Mouse (Mus musculus) neutrophil, adult 5-6 weeks (primary cell): ENCODE results near the gene Noc2l. TPM values are rescaled to one million over a fixed set of nuclear protein-coding genes. Genes with fewer than 3 reads are reported as not detected.

Experiments used
- ATAC-seq: fragments of 151-379, 151-347 bp; 2 replicates; pipeline ENCODE4 v1.8.0; 2017; ENCODE audit warnings: mild to moderate bottlenecking, moderate TSS enrichment; ENCODE audit not compliant: insufficient number of reproducible peaks, poor library complexity, low FRiP score, severe bottlenecking; ENCODE audit errors: extremely low read depth
- total RNA-seq: library from RNA; stranded (forward); fragments of 200-1000 nt; gene quantifications from 2 replicates; pipeline ENCODE4 v1.2.3, GENCODE M21; 2017

Noc2l gene
- total RNA-seq, 1 experiment from 2014 or later = 58.7 TPM

DNA sequence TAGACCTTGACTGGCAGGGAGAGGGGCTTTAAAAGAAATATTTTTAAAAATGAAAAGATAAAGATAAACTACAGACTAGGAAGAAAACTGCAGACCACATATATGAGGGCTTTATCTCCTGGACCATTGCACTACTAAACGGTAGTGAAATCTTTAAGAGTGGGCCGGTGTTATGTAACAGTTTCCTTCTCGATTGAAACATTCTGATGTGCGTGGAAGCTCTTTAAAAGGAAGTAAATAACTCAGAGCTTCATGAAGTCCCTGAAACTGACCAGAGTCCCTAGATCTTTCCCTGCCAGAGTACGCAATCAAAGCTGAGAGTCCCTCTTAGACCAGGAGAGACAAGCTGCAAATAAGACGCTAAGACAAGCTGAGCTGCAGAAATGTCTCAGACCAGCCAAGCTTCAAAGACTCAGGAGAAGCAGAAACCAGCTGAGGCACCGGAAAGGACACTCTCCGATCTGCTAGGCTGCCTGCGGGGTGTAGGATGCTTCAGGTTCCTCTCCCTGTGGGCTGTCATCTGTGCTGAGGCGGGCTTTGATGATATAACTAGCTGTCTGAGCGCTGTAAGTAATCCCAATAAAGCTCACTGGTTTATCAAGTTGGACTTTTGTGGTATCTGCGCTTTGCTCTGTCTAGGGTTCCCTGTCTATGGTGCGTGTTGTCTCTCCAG lies 25.7 kb upstream of the Noc2l start:
- 0 out of 2 replicates have a peak, but pooled peaks have one; percentile 18 for ATAC-seq

DNA sequence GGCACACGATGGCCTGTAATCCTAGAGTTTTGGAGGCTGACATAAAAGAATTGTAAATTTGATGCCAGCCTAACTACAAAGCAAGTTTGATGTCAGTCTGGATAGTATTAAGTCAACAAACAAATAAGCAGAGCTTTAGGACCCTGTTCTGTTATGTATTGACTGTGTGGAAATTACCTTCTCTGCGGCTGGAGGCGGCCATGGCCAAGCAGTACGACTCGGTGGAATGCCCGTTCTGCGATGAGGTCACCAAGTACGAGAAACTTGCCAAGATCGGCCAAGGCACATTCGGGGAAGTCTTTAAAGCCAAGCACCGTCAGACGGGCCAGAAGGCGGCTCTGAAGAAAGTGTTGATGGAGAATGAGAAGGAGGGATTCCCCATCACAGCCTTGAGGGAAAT lies 22.7 kb upstream of the Noc2l start:
- no peak for ATAC-seq

- ATAC-seq = no peak
Observed at GRCm38 (mm10) chr4:156215649-156216048, 20.2 kb upstream of the Noc2l start, which contains the start of gene Perm1. Gene Perm1 (plus strand): TSS chr4:156215868.

GRCm38 (mm10) chr4:156216196-156216595 lies 19.6 kb upstream of the Noc2l start:
- no peak for ATAC-seq

- ATAC-seq = no peak
Observed at GRCm38 (mm10) chr4:156217022-156217669, 18.7 kb upstream of the Noc2l start.

GRCm38 (mm10) chr4:156217838-156218237 lies 18.0 kb upstream of the Noc2l start:
- ATAC-seq = no peak

GRCm38 (mm10) chr4:156219936-156220335 lies 15.9 kb upstream of the Noc2l start:
- ATAC-seq = no peak

DNA sequence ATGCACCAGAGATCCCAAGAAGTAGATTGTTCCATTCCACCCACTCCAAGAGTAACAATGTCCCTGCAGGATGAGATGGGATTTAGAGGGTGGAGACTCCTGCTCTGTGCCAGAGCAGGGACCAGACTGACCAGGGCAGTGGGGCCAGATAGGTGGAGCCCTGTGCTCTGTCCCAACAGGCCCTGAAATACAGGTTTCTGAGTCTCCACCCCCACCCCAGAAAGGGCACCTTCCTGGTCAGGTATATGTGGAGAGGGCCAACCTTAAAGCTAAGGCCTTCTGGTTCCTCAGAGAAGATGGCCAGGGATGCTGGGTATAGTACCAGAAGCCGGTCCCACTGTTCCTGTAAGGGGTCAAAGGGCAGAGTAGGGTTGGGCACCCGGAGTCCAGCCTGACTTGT lies 11.5 kb upstream of the Noc2l start:
- ATAC-seq = no peak

- no peak for ATAC-seq
Observed at GRCm38 (mm10) chr4:156227752-156228392, 7.9 kb upstream of the Noc2l start.

GRCm38 (mm10) chr4:156228393-156229024 lies 7.3 kb upstream of the Noc2l start:
- no peak for ATAC-seq

DNA sequence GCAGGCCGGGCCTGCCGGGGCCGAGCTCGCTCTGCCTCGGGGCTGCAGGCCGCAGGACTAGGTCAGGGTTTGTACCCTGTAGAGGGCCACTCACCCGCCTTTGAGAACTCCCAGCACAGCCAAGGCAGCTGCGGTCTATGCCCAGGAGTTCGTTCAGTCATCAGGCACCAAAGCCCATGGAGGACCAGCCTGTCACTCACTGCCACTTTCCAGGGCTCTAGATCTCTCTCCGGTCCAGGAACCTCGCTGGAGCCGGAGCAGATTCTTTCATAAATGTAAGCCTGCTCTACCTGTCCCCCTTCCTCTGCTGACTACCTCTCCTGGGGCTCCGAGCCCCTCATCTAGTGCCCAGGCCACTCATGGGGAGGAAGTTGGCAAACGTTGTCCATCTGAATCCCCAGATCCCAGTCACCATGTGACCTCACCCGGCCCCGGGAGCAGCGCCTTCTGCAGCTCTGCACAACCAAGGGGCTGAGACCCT lies 1.7 kb upstream of the Noc2l start:
- ATAC-seq = no peak

DNA sequence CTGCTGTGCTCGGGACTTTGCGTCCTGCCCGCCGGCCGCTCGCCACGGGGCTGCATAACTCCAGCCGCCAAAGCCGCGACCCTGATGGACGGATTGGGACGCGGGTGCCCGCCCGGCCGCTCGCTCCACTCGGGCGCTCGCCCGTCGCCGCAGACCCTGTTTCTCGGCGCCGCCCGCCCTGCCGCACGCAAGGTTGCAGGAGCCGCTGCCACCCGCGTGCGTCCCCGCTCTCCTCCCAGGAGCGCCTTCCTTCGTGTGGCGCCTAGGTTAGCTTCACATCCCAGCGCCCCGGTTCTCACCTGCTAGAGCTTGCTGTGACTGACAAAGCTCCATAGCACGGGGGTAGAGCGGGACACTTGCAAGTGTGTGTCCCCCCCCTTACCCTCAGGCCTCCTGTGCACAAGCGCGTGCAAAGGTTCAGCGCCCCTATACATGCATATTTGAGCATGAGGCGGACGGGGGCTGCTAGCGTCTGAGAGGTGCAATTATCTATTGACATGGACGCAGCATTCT lies 1.1 kb upstream of the Noc2l start, which contains the start of gene Plekhn1:
Gene Plekhn1 (minus strand): TSS at position 157 of the 513 bp plus-strand sequence.
- 0 out of 2 replicates have a peak, but pooled peaks have one; percentile 4 for ATAC-seq

DNA sequence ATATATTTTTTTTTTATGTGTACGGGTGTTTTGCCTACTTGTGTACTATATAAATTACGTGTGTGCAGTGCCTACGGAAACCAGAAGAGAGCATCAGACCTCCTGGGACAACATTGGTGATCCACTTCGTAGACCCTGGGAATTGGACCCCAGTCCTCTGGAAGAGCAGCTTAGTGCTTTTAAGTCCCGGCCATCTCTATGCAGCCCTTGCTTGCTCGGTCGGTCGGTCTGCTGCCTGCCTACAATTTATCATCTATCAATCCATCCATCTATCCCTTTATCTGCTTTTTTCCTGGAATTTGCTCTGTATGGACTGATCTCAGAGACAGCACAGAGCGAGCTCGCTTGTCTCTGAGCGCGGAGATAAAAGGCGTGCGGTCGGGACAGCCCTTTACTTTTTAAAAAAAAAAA lies 445 bp upstream of the Noc2l start:
- ATAC-seq = no peak

GRCm38 (mm10) chr4:156236651-156237447 lies 1.0 kb downstream of the Noc2l start:
- no peak for ATAC-seq

DNA sequence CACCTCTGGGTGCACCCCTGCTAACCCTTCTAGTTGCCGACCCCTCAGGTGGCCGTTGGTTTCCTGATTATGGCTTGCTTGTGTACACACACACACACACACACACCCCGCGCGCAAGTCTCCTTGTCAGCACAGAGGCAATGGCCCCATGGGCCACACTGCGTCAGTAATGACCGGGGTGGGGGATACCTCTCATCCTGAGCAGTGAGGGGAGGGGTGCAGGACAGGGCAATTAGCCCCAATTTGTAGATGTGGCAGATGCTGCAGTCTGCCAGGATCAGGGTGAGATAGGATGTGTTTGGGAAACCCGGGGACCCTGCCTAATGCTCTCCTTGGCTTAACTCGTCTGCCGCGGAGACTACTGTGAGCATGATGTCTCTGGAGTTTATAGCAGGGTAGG lies 13.8 kb downstream of the Noc2l start:
- no peak for ATAC-seq

DNA sequence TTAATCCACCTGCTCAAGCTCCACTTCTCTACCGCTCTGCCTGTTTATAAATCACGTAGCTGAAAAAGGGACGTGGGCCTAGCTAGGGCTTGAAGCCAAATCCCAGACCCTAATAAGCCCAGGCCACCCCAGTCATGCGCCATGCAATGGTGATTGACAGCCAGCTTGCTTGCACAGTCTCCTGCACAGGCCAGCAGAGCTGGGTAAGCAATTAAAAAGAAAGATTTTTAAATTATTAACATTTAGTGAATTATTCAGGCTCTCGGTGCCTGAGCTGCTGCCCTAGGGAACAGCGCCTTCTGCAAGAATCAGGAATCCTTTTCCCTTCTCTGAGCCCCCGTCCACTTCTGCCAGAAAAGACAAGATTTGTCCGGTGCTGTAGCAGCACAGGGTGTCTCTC lies 15.3 kb downstream of the Noc2l start:
- no peak for ATAC-seq

DNA sequence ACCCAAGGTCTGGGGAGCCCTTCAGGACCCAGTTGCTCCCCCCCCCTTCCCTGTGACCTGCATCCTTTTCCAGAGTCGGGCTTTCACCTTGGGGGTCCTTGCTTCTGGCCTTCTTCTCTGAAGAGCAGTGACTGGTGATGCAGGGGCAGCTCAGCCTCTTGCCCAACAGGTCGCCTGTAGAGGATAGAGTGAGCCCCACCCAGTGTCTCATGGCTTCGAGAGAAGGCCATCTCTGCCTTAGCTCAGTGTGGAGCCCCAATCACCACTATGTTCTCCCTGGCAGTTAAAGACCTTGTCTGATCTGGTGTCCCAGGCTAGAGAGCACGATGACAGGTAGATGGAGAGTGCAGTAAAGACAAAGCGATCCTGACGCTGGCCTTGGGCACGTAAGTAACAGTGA lies 16.3 kb downstream of the Noc2l start:
- ATAC-seq = no peak

DNA sequence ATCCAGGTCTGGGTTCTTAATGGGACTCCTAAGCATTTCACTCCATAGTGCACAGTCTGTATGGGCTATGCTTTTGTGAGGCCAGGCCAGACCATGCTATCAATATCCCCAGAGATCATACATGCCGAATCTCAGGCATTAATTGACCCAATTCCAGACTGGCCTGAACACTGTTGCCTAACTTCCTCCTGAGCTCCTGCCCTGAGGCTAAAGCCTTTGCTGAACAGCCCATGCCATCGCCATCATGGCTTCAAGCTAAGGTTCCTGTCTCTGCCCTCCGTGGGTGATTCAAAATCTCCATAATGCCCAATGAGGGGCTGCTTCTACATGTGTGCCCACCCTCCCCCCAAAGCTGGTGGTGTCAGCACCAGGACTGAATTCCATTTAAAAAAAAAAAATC lies 16.8 kb downstream of the Noc2l start:
- no peak for ATAC-seq
